Mouse (Mus musculus) MEL (cell line): ENCODE results near the gene 4930447C04Rik. TPM values are rescaled to one million over a fixed set of nuclear protein-coding genes. Genes with fewer than 3 reads are reported as not detected.

ENCODE experiments used
- DNase-seq: peaks from one replicate; pipeline ENCODE4 v3.0.0; 2011; ENCODE audit warnings: low read depth, low spot score
- H3K27ac ChIP-seq: 2 replicates; pipeline ENCODE4 v1.5.1; 2012; ENCODE audit warnings: low read depth, mild to moderate bottlenecking, control low read depth, low read length, moderate library complexity; ENCODE audit not compliant: control insufficient read depth
- H3K27me3 ChIP-seq, 2 experiments: fragments of 150-350 bp in 1 of 2; sonication (generic) in 1 of 2; 2 replicates each; pipeline ENCODE4 v1.6.1; 2012; ENCODE audit warnings: low read length in 2 of 2, mild to moderate bottlenecking in 2 of 2, improper control_type of control experiment in 1 of 2, moderate library complexity in 1 of 2; ENCODE audit not compliant: insufficient read depth in 2 of 2, control insufficient read depth in 1 of 2
- H3K36me3 ChIP-seq, 2 experiments: 2 replicates each; pipeline ENCODE4 v1.6.1; 2012 to 2014; ENCODE audit warnings: low read length in 2 of 2, improper control_type of control experiment in 1 of 2, inconsistent platforms in 1 of 2, mild to moderate bottlenecking in 1 of 2; ENCODE audit not compliant: insufficient read depth in 2 of 2, control insufficient read depth in 1 of 2
- H3K4me1 ChIP-seq, 2 experiments: fragments of 150-350 bp in 1 of 2; sonication (generic) in 1 of 2; 2 replicates each; pipeline ENCODE4 v1.6.1; 2012; ENCODE audit warnings: low read length in 2 of 2, improper control_type of control experiment in 1 of 2, mild to moderate bottlenecking in 1 of 2; ENCODE audit not compliant: insufficient read depth in 2 of 2, control insufficient read depth in 1 of 2
- H3K4me3 ChIP-seq, 2 experiments: fragments of 150-350 bp in 1 of 2; sonication (generic) in 1 of 2; 2 replicates each; pipeline ENCODE4 v1.5.1; 2012; ENCODE audit warnings: low read depth in 2 of 2, low read length in 2 of 2, mild to moderate bottlenecking in 2 of 2, moderate library complexity in 2 of 2, control low read depth in 1 of 2, improper control_type of control experiment in 1 of 2; ENCODE audit not compliant: control insufficient read depth in 1 of 2, insufficient read depth in 1 of 2
- H3K79me2 ChIP-seq: 2 replicates; pipeline ENCODE4 v1.6.1; 2012; ENCODE audit warnings: mild to moderate bottlenecking, low read length, moderate library complexity; ENCODE audit not compliant: control insufficient read depth, poor library complexity, insufficient read depth
- H3K9ac ChIP-seq: 2 replicates; pipeline ENCODE4 v1.6.1; 2012; ENCODE audit warnings: low read depth, mild to moderate bottlenecking, control low read depth, low read length, moderate library complexity; ENCODE audit not compliant: control insufficient read depth, poor library complexity, severe bottlenecking
- H3K9me3 ChIP-seq: fragments of 150-350 bp; sonication (generic); replicated peaks from 2 replicates; pipeline ENCODE4 v1.6.1; 2012; ENCODE audit warnings: mild to moderate bottlenecking, low read length, improper control_type of control experiment, moderate library complexity; ENCODE audit not compliant: insufficient read depth
- BHLHE40 ChIP-seq: IDR thresholded peaks from 2 replicates; pipeline ENCODE4 v1.6.1; 2012; ENCODE audit warnings: low read depth, mild to moderate bottlenecking, inconsistent platforms, low read length, improper control_type of control experiment, borderline replicate concordance
- CHD1 ChIP-seq: IDR thresholded peaks from 2 replicates; pipeline ENCODE4 v1.6.1; 2012; ENCODE audit warnings: low read depth, mild to moderate bottlenecking, inconsistent platforms, low read length, improper control_type of control experiment
- EP300 ChIP-seq, 2 experiments: IDR thresholded peaks; 2 replicates each; pipeline ENCODE4 v1.6.1; 2011; ENCODE audit warnings: improper control_type of control experiment in 2 of 2, low read length in 2 of 2, low read depth in 1 of 2, mild to moderate bottlenecking in 1 of 2
- HCFC1 ChIP-seq: IDR thresholded peaks from 2 replicates; pipeline ENCODE4 v1.6.1; 2012; ENCODE audit warnings: low read depth, mild to moderate bottlenecking, inconsistent platforms, low read length, improper control_type of control experiment, moderate library complexity
- KAT2A ChIP-seq: conservative IDR thresholded peaks from 2 replicates; pipeline ENCODE4 v1.6.1; 2012; ENCODE audit warnings: low read depth, low read length, improper control_type of control experiment, inconsistent platforms
- MAZ ChIP-seq: IDR thresholded peaks from 2 replicates; pipeline ENCODE4 v1.6.1; 2012; ENCODE audit warnings: low read depth, mild to moderate bottlenecking, inconsistent platforms, low read length, improper control_type of control experiment
- MEF2A ChIP-seq: IDR thresholded peaks from 2 replicates; pipeline ENCODE4 v1.6.1; 2014; ENCODE audit warnings: low read depth, mild to moderate bottlenecking, inconsistent platforms, low read length, improper control_type of control experiment; ENCODE audit not compliant: poor library complexity, insufficient replicate concordance, severe bottlenecking; ENCODE audit errors: extremely low read depth
- MXI1 ChIP-seq: IDR thresholded peaks from 2 replicates; pipeline ENCODE4 v1.6.1; 2011; ENCODE audit warnings: mild to moderate bottlenecking, low read depth, low read length, improper control_type of control experiment
- MYC ChIP-seq: IDR thresholded peaks from 2 replicates; pipeline ENCODE4 v1.6.1; 2011; ENCODE audit warnings: low read depth, mild to moderate bottlenecking, low read length, improper control_type of control experiment, moderate library complexity
- POLR2A ChIP-seq, 2 experiments: IDR thresholded peaks; 2 replicates each; pipeline ENCODE4 v1.6.1; 2011 to 2012; ENCODE audit warnings: low read length in 2 of 2, mild to moderate bottlenecking in 2 of 2, control low read depth in 1 of 2, improper control_type of control experiment in 1 of 2, low read depth in 1 of 2, moderate library complexity in 1 of 2; ENCODE audit not compliant: control insufficient read depth in 1 of 2, insufficient read depth in 1 of 2, poor library complexity in 1 of 2
- POLR2AphosphoS5 ChIP-seq: IDR thresholded peaks from 2 replicates; pipeline ENCODE4 v1.6.1; 2012; ENCODE audit warnings: low read depth, borderline replicate concordance, mild to moderate bottlenecking, inconsistent platforms, low read length, moderate library complexity, mixed read lengths
- RAD21 ChIP-seq: IDR thresholded peaks from 2 replicates; pipeline ENCODE4 v1.6.1; 2011; ENCODE audit warnings: mild to moderate bottlenecking, low read depth, low read length, improper control_type of control experiment
- RCOR1 ChIP-seq: IDR thresholded peaks from 2 replicates; pipeline ENCODE4 v1.6.1; 2012; ENCODE audit warnings: low read depth, mild to moderate bottlenecking, inconsistent platforms, low read length, improper control_type of control experiment
- SMC3 ChIP-seq: IDR thresholded peaks from 2 replicates; pipeline ENCODE4 v1.6.1; 2011; ENCODE audit warnings: low read depth, low read length, improper control_type of control experiment
- UBTF ChIP-seq: IDR thresholded peaks from 2 replicates; pipeline ENCODE4 v1.6.1; 2012; ENCODE audit warnings: low read depth, mild to moderate bottlenecking, inconsistent platforms, low read length, improper control_type of control experiment, moderate library complexity, borderline replicate concordance; ENCODE audit not compliant: insufficient read depth
- USF2 ChIP-seq, 2 experiments: IDR thresholded peaks; 2 replicates each; pipeline ENCODE4 v1.6.1; 2011 to 2012; ENCODE audit warnings: improper control_type of control experiment in 2 of 2, low read length in 2 of 2, borderline replicate concordance in 1 of 2, inconsistent platforms in 1 of 2, low read depth in 1 of 2, mild to moderate bottlenecking in 1 of 2; ENCODE audit not compliant: insufficient read depth in 1 of 2
- ZC3H11A ChIP-seq: IDR thresholded peaks from 2 replicates; pipeline ENCODE4 v1.6.1; 2012; ENCODE audit warnings: low read depth, mild to moderate bottlenecking, inconsistent platforms, low read length, improper control_type of control experiment
- polyA plus RNA-seq, 2 experiments: library from polyadenylated mRNA; stranded (reverse) in 1 of 2; unstranded in 1 of 2; fragments of >175 nt in 1 of 2; fragments of >200 nt in 1 of 2; gene quantifications; 2 replicates each; pipeline versions ENCODE4 v1.2.1 to v1.2.4; 2012; ENCODE audit warnings: low replicate concordance in 2 of 2, low read depth in 1 of 2; ENCODE audit not compliant: insufficient read length in 2 of 2, insufficient read depth in 1 of 2, missing spikeins in 1 of 2
- total RNA-seq: library from RNA; depleted of rRNA; stranded (reverse); fragments of 300-350 nt; gene quantifications from 2 replicates; pipeline ENCODE4 v1.2.3, GENCODE M21; 2012

The 4930447C04Rik gene
- total and polyA plus RNA-seq, 3 experiments: not detected

DNA sequence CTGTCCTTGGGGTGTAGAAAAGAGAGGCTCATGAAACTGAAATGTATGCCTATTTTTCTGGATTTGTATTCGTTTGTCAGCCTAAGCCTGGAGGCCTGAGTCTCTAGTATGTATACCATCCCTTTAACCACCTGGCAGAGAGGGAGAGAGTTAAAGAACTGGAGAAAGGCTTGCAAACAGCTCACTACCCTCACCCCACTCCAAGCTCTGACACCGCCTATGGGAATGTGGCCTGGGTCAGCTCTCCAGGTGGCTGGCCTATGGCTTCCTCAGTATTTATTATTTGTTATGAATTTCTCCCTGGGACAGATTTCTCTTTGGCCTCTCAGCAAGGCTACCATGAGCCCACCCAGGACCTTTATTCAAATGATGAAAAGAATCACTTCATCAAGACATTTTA is 6.8 kb upstream of the 4930447C04Rik start:
- H3K36me3 ChIP-seq: no peaks in the 10 kb centered on the region
- peaks cover 1 to 2% of the 10 kb centered on the region in 2 experiments; a peak in 3 of 4 replicates for H3K27me3 ChIP-seq
- H3K27ac ChIP-seq: no peak overlapping the region
- H3K4me1 ChIP-seq: no peaks in the 10 kb centered on the region
- no peak overlapping the region for H3K4me3 ChIP-seq
- H3K9ac ChIP-seq: no peak overlapping the region
- TF ChIP-seq HCFC1 (no peak), KAT2A (no peak), MEF2A (no peak), UBTF (no peak), RCOR1 (no peak), MYC (no peak), POLR2A (IDR thresholded peaks at IDR 0.05; ENCODE audit: control insufficient read depth in 1 of 2, insufficient read depth in 1 of 2, low read depth in 1 of 2, low read length in 2 of 2, poor library complexity in 1 of 2) (no peak), POLR2AphosphoS5 (no peak), EP300 (IDR thresholded peaks at IDR 0.05; ENCODE audit: low read depth in 1 of 2, low read length in 2 of 2) (no peak), CHD1 (no peak), USF2 (IDR thresholded peaks at IDR 0.05; ENCODE audit: borderline replicate concordance in 1 of 2, insufficient read depth in 1 of 2, low read depth in 1 of 2, low read length in 2 of 2) (no peak), MXI1 (no peak), RAD21 (no peak), SMC3 (no peak), MAZ (no peak)
- TF ChIP-seq, all 39 proteins: peak for 0
- Histone ChIP-seq H3K79me2 (no peaks in the 10 kb centered on the region), H3K9me3 (no peaks in the 10 kb centered on the region)
- DNase-seq: no peak

GRCm38 (mm10) chr12:72946805-72947204 is 6.2 kb upstream of the 4930447C04Rik start:
- DNase-seq: no peak
- peaks cover 1 to 2% of the 10 kb centered on the region in 2 experiments; a peak in 3 of 4 replicates for H3K27me3 ChIP-seq

More at GRCm38 (mm10) chr12:72946805-72947204, 6.2 kb upstream of the 4930447C04Rik start:
- Histone ChIP-seq H3K36me3 (no peaks in the 10 kb centered on the region), H3K4me1 (no peaks in the 10 kb centered on the region), H3K9me3 (no peaks in the 10 kb centered on the region), H3K4me3 (no peak overlapping the region), H3K79me2 (no peaks in the 10 kb centered on the region), H3K27ac (no peak overlapping the region), H3K9ac (no peak overlapping the region)
- no peak for TF ChIP-seq ZC3H11A
- no peak for TF ChIP-seq BHLHE40
